Mouse (Mus musculus) E14TG2a.4 (cell line): ENCODE measurements at regions not wholly inside any gene's neighbourhood (a gene's known extent, or its start where the extent isn't known, plus 50 kb on each side); places are given as distances from the start of the nearest gene placed in this dataset.

Source experiments
- H3K27me3 ChIP-seq: 2 replicates; pipeline ENCODE4 v1.6.1; 2014; ENCODE audit warnings: low read length, control low read depth; ENCODE audit not compliant: insufficient read depth
- H3K36me3 ChIP-seq: 2 replicates; pipeline ENCODE4 v1.6.1; 2014; ENCODE audit warnings: low read length, control low read depth; ENCODE audit not compliant: insufficient read depth
- H3K4me1 ChIP-seq: replicated peaks from 2 replicates; pipeline ENCODE4 v1.6.1; 2014; ENCODE audit warnings: low read depth, low read length, control low read depth
- H3K4me3 ChIP-seq: replicated peaks from 2 replicates; pipeline ENCODE4 v1.5.1; 2014; ENCODE audit warnings: mild to moderate bottlenecking, low read length
- H3K9me3 ChIP-seq: 2 replicates; pipeline ENCODE4 v1.6.1; 2014; ENCODE audit warnings: low read length, control low read depth
- CTCF ChIP-seq: conservative IDR thresholded peaks from 2 replicates; pipeline ENCODE4 v1.5.1; 2014; ENCODE audit warnings: low read length
- NANOG ChIP-seq: IDR thresholded peaks from 2 replicates; pipeline ENCODE4 v1.6.1; 2014; ENCODE audit warnings: borderline replicate concordance, low read length, mixed read lengths
- POU5F1 ChIP-seq: IDR thresholded peaks from 2 replicates; pipeline ENCODE4 v1.6.1; 2014; ENCODE audit warnings: low read length, borderline replicate concordance

DNA sequence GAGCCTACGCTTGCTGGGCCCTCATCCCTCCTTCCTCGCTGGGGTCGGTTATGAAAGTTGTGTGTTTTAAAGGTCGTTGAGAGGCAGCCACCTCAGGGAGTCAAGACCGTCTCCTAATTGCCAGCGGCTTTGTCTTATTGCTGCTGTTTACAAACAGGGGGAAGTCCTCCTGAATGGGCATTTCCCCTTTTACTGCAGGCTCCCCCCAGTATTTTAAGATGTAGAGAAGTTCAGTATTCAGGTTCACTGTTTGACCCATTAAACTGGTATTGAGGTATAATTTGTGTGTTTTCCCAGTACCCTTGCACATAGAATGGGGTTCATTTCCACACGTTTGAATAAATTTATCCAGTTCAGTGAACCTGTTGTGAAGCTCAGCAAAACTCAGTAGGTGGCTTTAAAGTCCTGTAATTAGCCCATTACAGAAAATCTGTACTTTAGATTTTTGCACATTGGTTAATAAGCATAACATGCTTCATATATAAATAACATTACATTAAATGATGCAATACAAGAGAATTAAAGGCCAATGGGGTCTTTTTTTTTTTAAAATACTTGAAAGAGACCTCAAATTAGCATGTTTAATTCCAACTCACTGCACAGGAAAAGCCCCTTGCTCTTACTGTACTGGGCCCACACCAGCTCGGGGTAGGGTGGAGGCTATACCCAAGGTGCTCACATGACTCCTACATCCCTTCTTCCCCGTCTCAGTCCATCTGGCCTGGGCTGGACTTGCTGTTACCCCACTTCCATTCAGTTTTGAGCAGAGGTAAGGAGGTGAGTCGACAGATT, 63.7 kb downstream of the Nkx2-1 start:
- TF ChIP-seq CTCF = no peak
- TF ChIP-seq NANOG = peak; percentile 79; the same call in 1 of the 2 replicates
- no peak for TF ChIP-seq POU5F1

DNA sequence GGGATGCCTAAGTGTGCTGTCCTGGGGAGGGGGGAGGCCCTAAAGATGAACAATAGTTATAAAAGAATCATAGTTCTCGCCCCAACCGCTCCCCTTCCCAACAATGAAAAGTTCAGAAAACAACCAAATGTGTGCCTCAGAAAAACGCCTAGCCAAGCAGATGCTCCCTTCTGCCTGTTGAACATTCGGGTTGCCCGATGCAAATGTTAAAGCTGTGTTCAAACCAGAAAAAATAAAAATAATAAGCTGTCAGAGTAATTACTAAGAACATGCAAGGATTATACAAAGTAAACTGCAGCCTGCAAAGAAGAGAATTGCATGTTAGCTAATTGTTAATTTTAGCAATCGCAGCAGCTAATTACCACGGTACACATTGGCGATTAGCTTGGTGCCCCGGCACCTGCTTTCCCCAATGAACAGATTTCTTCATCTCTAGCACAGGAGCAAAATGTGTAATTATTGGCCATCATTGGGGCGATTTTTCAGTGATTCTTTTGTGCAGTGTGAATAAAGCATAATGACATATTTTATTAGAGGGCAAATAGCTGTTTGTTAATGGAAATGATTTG, 65.7 kb downstream of the Nkx2-1 start:
- Histone ChIP-seq H3K36me3 (no peaks in the 10 kb centered on the region), H3K4me1 (peaks cover 16% of the 10 kb centered on the region), H3K4me3 (no peak overlapping the region), H3K27me3 (peaks cover 68% of the 10 kb centered on the region), H3K9me3 (no peaks in the 10 kb centered on the region; the same call in 1 of the 2 replicates)
- TF ChIP-seq POU5F1 = no peak
- TF ChIP-seq CTCF = no peak
- no peak for TF ChIP-seq NANOG

More for the DNA sequence above, 63.7 kb downstream of the Nkx2-1 start:
- H3K4me3 ChIP-seq = no peak overlapping the region
- H3K27me3 ChIP-seq = peaks cover 66% of the 10 kb centered on the region
- no peaks in the 10 kb centered on the region for H3K36me3 ChIP-seq
- peaks cover 16% of the 10 kb centered on the region for H3K4me1 ChIP-seq
- H3K9me3 ChIP-seq = no peaks in the 10 kb centered on the region

DNA sequence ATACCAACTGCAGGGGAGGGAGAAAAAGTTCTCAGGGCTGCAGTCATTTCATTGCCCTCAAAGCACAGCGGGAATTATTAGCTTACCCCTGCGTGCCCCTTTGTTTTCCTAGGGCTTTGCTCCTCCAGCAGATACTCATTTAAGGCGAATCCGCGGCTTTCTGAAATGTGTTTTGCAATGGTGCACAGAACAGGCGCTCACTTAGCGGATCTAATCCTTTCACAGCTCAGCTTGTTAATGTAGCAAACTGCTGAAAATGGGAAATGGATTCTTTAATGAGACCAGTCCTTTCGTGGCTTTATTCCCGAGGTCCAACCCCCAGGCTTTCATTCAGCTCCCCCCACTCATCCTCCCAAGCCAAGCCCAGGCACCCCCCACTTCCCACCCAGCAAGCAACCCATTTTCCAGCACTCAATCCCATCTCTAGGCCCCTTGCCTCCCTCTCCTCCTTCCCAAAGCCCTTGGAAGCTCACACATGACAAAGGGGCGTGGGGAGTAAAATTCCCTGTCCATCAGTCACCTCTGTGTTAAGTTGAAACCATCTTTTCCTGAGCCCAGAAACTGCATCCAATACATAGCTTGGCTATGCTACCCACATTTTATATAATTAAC, 77.1 kb downstream of the Nkx2-1 start:
- peaks cover 12% of the 10 kb centered on the region; the same call in 1 of the 2 replicates for H3K9me3 ChIP-seq
- peaks cover 38% of the 10 kb centered on the region for H3K4me1 ChIP-seq
- H3K27me3 ChIP-seq = peaks cover 59% of the 10 kb centered on the region
- no peaks in the 10 kb centered on the region for H3K36me3 ChIP-seq
- no peak for TF ChIP-seq NANOG
- TF ChIP-seq CTCF = no peak
- TF ChIP-seq POU5F1 = no peak
- peak overlapping the region; percentile 17; the same call in 1 of the 2 replicates for H3K4me3 ChIP-seq

DNA sequence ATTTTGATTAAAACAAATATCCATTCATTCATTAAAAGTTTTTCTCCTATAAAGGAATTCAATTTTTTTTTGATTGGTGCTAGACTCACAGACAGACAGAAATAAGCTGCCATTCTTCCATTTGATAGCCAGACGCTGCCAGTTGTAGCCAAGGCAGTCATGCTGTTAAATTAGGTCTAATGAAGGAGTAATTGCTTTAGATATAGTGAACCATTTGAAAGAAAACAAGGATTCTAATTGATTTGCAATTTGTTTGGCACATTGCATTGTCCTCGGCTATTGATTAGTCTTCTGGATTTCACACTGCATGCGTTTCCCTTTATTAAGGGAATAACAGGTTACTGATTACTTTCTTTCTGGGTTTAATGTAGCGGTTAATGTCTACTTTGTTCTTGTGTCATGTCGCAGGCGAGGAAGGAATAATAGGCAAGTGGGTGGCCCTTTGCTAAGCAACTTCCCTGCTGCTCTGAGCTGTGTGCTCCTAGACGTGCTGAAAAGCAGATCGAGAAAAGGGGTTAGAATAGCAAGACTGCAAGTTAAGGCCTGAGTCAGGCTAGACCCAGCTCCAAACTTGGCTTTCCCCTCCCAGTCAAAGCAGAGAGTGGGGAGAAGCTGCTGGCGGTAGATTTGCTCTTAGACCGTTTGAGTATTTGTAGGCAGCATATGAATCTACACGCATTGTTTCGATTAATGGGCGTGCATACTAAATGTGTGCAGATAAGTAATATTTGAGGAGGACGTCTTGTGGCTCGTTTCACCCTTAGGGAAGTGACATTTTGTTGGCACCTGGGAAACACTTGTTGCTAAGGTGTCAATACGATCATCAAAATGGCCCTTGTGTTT, 77.8 kb downstream of the Nkx2-1 start:
- peaks cover 12% of the 10 kb centered on the region; the same call in 1 of the 2 replicates for H3K9me3 ChIP-seq
- peaks cover 38% of the 10 kb centered on the region for H3K4me1 ChIP-seq
- H3K27me3 ChIP-seq = peaks cover 56% of the 10 kb centered on the region
- H3K4me3 ChIP-seq = peak overlapping the region; percentile 17; the same call in 1 of the 2 replicates
- TF ChIP-seq POU5F1 = no peak
- TF ChIP-seq NANOG = peak; percentile 99
- no peak for TF ChIP-seq CTCF
- no peaks in the 10 kb centered on the region for H3K36me3 ChIP-seq

DNA sequence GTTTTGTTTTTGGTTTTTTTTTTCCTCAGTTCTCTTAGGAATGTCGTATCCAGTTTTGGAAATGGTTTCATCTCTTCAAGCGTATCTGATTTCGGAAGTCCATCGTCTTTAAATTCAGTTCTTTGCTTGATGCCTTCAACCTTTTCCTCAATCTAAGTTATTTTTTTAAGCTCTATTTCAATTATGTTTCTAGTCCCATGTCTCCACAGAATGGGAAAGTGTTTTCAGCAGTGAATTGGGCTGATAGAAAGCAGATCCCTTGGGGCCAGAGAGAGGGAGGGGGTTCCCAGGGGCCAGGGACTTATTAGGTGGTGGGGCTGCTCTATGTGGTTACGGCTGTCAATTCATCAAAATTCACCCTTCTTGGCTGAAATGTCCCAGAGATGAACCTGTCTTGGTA, 78.8 kb downstream of the Nkx2-1 start:
- TF ChIP-seq POU5F1 (no peak), CTCF (no peak), NANOG (no peak)
- H3K4me3 ChIP-seq = no peak overlapping the region

DNA sequence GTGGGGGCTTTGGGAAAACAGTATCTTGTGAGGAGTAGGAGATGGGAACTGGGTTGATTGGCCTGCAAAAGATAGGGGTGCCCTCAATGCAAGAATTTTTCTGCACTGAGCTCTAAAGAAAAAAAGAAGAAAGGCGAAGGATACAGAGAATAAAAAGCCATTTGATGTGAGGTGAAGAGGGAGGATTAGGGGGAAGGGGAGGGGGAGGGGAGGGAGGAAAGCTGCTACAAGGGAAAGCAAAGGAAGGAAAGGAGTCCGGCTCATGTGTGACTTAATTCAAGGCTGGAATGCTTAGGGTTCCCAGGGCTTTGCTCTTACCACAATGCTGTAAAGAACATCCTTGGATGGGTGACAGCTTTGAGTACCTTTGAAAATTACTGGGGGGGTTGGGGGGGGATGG, 79.4 kb downstream of the Nkx2-1 start:
- peaks cover 21% of the 10 kb centered on the region for H3K9me3 ChIP-seq
- H3K4me3 ChIP-seq = no peak overlapping the region
- H3K36me3 ChIP-seq = no peaks in the 10 kb centered on the region
- peaks cover 55% of the 10 kb centered on the region for H3K27me3 ChIP-seq
- no peak for TF ChIP-seq POU5F1
- no peak for TF ChIP-seq CTCF
- no peak for TF ChIP-seq NANOG
- H3K4me1 ChIP-seq = peaks cover 38% of the 10 kb centered on the region

More for the DNA sequence above, 78.8 kb downstream of the Nkx2-1 start:
- Histone ChIP-seq H3K27me3 (peaks cover 57% of the 10 kb centered on the region), H3K4me1 (peaks cover 38% of the 10 kb centered on the region), H3K36me3 (no peaks in the 10 kb centered on the region), H3K9me3 (peaks cover 16% of the 10 kb centered on the region; the same call in 1 of the 2 replicates)

DNA sequence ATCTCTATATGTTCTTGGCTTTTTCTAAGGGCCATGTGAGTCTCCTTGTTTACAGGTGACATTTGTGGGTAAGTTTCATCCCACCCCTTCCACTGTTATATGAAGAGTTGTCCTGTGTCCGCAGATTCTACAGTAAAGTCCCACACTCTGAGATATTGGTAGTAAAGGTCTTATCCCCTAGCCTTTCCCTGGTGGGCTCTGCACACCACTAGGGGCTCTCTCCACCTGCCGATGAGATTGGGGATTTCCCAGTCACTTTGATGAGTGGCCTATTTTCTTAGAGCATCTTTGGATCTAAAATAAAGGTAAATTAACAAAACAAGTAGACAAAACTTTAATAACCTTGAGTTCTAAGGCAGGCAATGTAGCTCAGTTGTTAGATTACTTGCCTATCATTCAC, 86.4 kb downstream of the Nkx2-1 start:
- Histone ChIP-seq H3K27me3 (peaks cover 29% of the 10 kb centered on the region), H3K36me3 (no peaks in the 10 kb centered on the region), H3K9me3 (peaks cover 18% of the 10 kb centered on the region), H3K4me1 (no peaks in the 10 kb centered on the region), H3K4me3 (no peak overlapping the region)
- TF ChIP-seq POU5F1 (no peak), NANOG (no peak), CTCF (no peak)
